Mouse (Mus musculus) neural tube, embryonic 11.5 days (tissue): ENCODE measurements around the gene Slc7a7. TPM values are rescaled to one million over a fixed set of nuclear protein-coding genes. Genes with fewer than 3 reads are reported as not detected.

Source experiments
- ATAC-seq: fragments of 200-750 bp; cut with Nextera tagmentation; 2 replicates; pipeline ENCODE4 v1.8.0; 2017; ENCODE audit warnings: moderate number of reproducible peaks, mild to moderate bottlenecking, moderate TSS enrichment, moderate library complexity; ENCODE audit not compliant: insufficient read depth, low FRiP score, low TSS enrichment
- DNase-seq: peaks from one replicate; pipeline ENCODE4 v3.0.0-alpha.2; 2015; ENCODE audit warnings: low spot score
- H3K27ac ChIP-seq: fragments of 300-500 bp; sonication (generic); 2 replicates; pipeline ENCODE4 v1.5.1; 2014; ENCODE audit warnings: low read depth, mild to moderate bottlenecking, low read length
- H3K27me3 ChIP-seq: fragments of 300-500 bp; sonication (generic); 2 replicates; pipeline ENCODE4 v1.6.1; 2014; ENCODE audit warnings: mild to moderate bottlenecking, low read length, mixed read lengths; ENCODE audit not compliant: control insufficient read depth, insufficient read depth
- H3K36me3 ChIP-seq: fragments of 300-500 bp; sonication (generic); 2 replicates; pipeline ENCODE4 v1.6.1; 2014; ENCODE audit warnings: mild to moderate bottlenecking, low read length, moderate library complexity, mixed read lengths; ENCODE audit not compliant: control insufficient read depth, insufficient read depth
- H3K4me1 ChIP-seq: fragments of 300-500 bp; sonication (generic); 2 replicates; pipeline ENCODE4 v1.6.1; 2014; ENCODE audit warnings: low read length, mixed read lengths; ENCODE audit not compliant: control insufficient read depth, insufficient read depth
- H3K4me2 ChIP-seq: fragments of 300-500 bp; sonication (generic); 2 replicates; pipeline ENCODE4 v1.6.1; 2014; ENCODE audit warnings: low read depth, mild to moderate bottlenecking, moderate library complexity
- H3K4me3 ChIP-seq: fragments of 300-500 bp; sonication (generic); 2 replicates; pipeline ENCODE4 v1.5.1; 2014; ENCODE audit warnings: low read depth, low read length
- H3K9ac ChIP-seq: fragments of 300-500 bp; sonication (generic); 2 replicates; pipeline ENCODE4 v1.6.1; 2014; ENCODE audit warnings: mild to moderate bottlenecking, low read length
- H3K9me3 ChIP-seq: fragments of 300-500 bp; sonication (generic); 2 replicates; pipeline ENCODE4 v1.6.1; 2016; ENCODE audit warnings: low read length; ENCODE audit not compliant: control insufficient read depth
- WGBS: fragments of 180-500 bp; shearing (Covaris S2); extraction: QIAGEN DNeasy Blood & Tissue Kit; methylation state at CpG from one replicate; pipeline ENCODE4 v1.1.7; 2014; 5-methylcytosine and 5-hydroxymethylcytosine counted together
- polyA plus RNA-seq: library from polyadenylated mRNA; unstranded; fragments of >200 nt; fragmentation: Nextera tagmentation; extraction: Ambion mirVana; gene quantifications from 2 replicates; pipeline ENCODE4 v1.2.1, GENCODE M21; 2014

Slc7a7 gene
- polyA plus RNA-seq, 1 experiment from 2014 or later = 4.8 TPM

DNA sequence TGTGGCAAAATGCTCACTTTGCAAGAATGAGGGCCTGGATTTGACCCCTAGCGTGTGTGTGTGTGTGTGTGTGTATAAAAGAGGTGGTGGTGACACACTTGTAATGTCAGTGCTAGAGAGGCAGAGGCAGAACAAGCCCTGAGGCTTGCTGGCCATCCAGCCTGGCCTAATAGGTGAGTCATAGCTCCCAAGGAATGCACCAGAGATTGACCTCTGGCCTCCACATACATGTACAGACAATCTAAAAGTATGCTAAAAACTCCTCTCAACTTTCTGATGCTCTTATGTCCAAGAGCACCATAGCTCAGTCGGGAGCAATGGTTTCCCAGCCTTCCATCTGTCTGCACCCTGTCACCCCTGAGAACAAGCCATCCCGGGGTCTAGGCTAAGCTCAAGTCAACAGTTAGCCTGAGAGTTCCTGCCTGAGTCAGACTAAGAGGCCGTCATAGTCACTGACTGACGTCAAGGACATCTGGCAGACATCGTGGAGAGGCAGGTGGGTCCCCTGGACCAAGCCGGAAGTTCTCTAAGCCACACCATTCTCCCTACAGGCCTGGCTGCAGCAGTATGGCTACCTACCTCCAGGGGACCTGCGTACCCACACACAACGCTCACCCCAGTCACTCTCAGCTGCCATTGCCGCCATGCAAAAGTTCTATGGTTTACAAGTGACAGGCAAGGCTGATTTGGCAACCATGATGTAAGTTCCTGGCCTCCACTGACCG is 17.8 kb upstream of the Slc7a7 start:
- ATAC-seq (no peak), DNase-seq (no peak)
- no peaks in the 10 kb centered on the region for H3K27me3 ChIP-seq
- no peak overlapping the region for H3K4me3 ChIP-seq
- no peak overlapping the region for H3K27ac ChIP-seq
- no peak overlapping the region for H3K9ac ChIP-seq
- no peak overlapping the region for H3K4me2 ChIP-seq
- H3K4me1 ChIP-seq = peaks cover 7% of the 10 kb centered on the region
- no peaks in the 10 kb centered on the region for H3K36me3 ChIP-seq
- WGBS = 89% methylated on average over 11 of the region's 11 CpGs
- no peaks in the 10 kb centered on the region for H3K9me3 ChIP-seq

DNA sequence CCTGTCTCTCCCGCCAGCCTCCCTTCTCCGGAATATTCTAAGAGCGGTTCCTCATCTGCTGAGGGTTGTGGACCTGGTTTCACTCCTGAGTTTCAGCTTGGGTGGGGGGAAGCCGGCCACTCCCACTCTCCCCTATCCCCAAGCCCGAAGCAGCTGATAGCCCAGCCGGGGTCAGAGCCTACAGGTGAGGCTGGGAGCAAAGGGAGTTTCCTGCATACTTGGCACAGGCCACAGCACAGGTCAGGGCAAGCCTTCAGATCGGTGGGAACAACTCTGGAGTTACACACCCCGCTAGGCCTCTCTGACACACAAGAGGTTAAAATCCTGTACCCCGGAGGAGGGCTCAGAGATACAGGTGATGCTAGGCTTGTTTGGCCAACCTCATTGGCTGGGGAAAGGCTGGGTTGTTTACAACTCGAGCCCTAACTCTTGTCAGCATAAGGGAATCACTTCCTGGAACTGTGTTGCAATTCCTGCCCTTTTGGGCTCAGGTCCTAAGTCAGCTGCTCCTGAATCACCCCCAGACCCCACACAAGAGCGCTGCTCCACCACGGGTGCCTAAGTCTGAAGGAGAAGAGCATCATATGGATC is 16.5 kb upstream of the Slc7a7 start:
- WGBS = 73% methylated on average over 12 of the region's 12 CpGs
- no peaks in the 10 kb centered on the region for H3K9me3 ChIP-seq
- H3K4me2 ChIP-seq = peak overlapping the region; percentile 65
- DNase-seq = no peak
- H3K27ac ChIP-seq = no peak overlapping the region
- peaks cover 11% of the 10 kb centered on the region for H3K4me1 ChIP-seq
- no peak for ATAC-seq
- 0 out of 2 replicates have a peak overlapping the region, but pooled peaks have one; percentile 3 for H3K4me3 ChIP-seq
- no peaks in the 10 kb centered on the region for H3K27me3 ChIP-seq
- H3K9ac ChIP-seq = no peak overlapping the region
- no peaks in the 10 kb centered on the region for H3K36me3 ChIP-seq

DNA sequence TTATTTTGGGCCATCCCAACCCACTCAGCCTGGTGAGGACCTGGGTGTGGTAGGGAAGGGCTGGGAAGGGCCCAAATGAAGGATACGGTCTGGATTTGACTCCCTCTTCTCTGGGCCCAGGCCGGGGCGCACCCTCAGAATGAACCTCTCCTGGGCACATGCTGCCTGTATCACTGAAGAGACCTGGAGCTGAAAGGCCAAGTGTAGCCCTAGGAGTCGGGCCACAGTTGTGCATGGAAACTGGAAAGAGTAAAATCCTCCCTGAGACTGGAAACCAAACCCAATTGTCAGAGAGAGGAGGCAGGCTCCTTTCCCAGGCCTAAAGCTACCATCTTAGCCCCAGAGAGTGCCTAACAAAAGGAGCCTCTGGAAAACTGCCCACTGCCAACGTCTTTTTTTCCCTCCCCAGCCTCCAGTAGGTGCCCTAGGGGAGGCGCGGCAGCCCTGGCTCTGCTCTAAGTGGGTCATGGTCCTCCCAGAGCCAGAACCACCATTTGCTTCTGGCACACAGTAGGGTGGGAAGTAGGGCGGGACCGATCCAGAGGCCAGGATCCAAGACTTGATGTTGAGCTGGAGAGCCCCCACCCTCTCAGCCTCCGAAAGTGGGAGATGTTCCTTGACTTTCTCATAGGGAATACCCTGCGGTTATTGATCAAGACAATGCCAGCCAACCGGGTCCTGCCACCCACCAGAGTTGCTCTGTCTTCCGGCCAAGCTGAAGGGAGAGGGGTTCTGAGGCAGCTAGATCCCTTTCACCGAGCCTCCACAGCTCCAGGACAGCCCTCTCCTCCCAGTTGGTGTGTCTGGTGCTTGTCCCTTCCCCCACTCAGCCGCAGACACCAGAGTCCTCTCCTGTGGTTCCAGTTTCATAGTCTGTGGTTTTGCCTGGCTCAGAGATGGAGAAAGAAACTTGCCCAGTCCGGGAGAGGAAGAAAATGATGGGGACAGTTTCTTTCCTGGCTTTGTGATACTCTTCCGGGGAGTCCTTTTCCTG is 15.6 kb upstream of the Slc7a7 start:
- Histone ChIP-seq H3K36me3 (no peaks in the 10 kb centered on the region), H3K4me3 (peak overlapping the region; percentile 60), H3K9me3 (no peaks in the 10 kb centered on the region), H3K9ac (peak overlapping the region; percentile 92), H3K4me2 (peak overlapping the region; percentile 65), H3K4me1 (peaks cover 11% of the 10 kb centered on the region), H3K27me3 (no peaks in the 10 kb centered on the region), H3K27ac (no peak overlapping the region)
- no peak for ATAC-seq
- no peak for DNase-seq
- WGBS = 47% methylated on average over 17 of the region's 17 CpGs

DNA sequence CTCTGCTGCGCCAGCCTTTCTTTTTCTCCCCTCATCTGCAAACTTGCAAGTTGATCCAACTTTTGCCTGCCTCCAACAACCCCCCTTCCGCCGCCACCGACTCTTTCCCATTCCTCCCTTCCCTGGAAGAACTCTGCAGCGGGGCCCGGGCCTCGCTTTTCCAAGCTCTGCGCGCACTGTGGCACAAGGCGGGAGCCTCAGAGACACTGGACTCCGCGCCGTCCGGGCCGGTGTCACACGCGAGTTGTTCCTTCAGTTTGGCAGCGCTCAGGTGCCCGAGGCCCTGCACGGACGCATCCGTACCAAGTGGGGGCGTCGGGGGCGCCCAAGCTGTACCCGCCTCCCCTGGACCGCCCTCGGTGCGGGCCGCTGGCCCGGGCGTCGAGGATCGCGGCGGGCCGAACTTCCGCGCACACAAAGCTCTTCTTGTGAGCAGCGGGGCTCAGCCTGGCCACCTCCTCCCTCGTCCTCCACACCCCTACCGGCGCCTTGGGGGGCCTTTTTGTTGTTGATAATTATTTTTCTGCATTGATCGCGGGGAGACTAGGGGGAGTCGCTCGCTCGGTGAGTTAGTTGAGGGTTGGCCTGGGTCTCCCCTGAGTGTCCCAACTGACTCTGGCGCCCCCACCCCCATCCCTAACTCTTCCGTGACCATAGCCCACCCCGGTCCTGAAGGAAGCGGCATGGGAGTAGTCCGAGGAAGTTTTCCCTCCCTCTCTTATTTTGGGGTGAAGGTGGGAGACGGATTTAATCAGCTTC is 14.7 kb upstream of the Slc7a7 start:
- peak; percentile 32 for ATAC-seq
- H3K36me3 ChIP-seq = no peaks in the 10 kb centered on the region
- H3K4me1 ChIP-seq = peaks cover 18% of the 10 kb centered on the region

DNA sequence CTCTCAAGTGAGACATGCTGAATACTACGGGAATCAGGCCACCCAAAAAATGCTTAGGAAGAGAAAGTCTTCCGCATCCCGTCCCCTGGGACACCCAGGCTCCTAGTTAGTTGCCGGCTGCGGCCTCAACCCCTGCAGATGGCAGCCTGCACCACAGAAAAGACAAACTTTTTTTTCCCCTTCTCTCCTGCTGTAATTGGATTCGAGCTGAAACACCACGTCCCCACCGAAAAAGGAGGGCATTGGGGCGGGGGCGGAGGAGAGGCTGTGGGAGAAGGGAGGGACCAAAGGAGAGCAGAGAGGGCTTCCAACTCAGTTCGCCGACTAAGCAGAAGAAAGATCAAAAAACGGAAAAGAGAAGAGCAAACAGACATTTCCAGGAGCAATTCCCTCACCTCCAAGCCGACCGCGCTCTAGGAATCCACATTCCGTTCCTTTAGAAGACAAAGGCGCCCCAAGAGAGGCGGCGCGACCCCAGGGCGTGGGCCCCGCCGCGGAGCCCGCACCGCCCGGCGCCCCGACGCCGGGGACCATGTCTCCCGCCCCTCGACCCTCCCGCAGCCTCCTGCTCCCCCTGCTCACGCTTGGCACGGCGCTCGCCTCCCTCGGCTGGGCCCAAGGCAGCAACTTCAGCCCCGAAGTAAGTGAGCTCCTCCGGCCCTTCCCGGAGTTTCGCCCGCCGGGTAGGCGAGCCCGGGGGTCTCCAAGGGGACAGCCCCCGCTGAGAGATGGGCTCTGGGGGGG is 13.9 kb upstream of the Slc7a7 start, which contains the start of gene Mmp14:
TSS of gene Mmp14 (plus strand) at position 279 of the 744 bp plus-strand sequence.
- H3K27me3 ChIP-seq = no peaks in the 10 kb centered on the region
- H3K27ac ChIP-seq = peak within 1 kb of the TSS; percentile 74
- H3K9ac ChIP-seq = peak within 1 kb of the TSS; percentile 92
- WGBS = 1% methylated on average over 49 of the region's 49 CpGs
- ATAC-seq (peak; percentile 36), DNase-seq (peak; percentile 76)
- H3K9me3 ChIP-seq = no peaks in the 10 kb centered on the region
- H3K4me2 ChIP-seq = peak within 1 kb of the TSS; percentile 65
- peaks cover 18% of the 10 kb centered on the region for H3K4me1 ChIP-seq
- H3K36me3 ChIP-seq = no peaks in the 10 kb centered on the region
- peak within 1 kb of the TSS; percentile 60 for H3K4me3 ChIP-seq

More for the DNA sequence above, 14.7 kb upstream of the Slc7a7 start:
- DNase-seq = peak; percentile 61
- peak overlapping the region; percentile 74; the same call in 1 of the 2 replicates for H3K27ac ChIP-seq
- H3K9me3 ChIP-seq = no peaks in the 10 kb centered on the region
- H3K9ac ChIP-seq = peak overlapping the region; percentile 92
- WGBS = 4% methylated on average over 54 of the region's 54 CpGs
- peak overlapping the region; percentile 65 for H3K4me2 ChIP-seq
- H3K27me3 ChIP-seq = no peaks in the 10 kb centered on the region
- peak overlapping the region; percentile 60 for H3K4me3 ChIP-seq

DNA sequence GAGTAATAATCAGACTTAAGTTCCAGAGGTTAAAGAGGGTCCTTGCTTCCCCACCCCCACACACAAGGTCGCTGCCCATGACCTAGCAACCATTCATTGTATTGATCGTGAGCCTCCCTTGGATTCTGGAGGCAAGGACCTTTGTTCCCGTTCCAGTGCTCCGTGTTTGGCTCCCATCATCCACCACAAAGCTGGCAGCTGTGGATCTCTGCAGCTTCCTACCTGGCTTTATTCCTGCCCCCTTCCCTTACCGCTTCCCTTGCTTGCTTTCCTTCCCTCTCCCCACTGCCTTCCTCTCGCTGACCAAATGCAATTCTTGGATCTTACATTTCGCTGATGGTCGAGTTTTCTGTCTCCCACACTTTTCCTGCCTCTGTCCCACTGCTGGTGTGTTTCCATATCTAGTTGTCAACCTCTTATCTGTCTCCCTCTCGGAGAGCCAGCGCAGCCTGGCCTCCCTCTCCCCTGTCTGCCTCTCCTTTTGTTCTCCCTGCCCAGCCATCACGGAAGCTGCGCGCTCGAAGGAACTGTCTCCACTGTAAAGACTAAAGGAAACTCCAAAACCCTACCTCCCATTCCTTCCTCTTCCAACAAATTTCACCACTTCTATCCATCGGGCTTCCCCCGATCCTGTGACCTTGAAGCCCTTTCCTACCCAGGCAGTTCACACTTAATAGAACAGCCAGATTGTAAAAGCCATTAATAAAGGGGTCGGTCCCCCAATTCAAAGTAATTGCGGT is 13.0 kb upstream of the Slc7a7 start:
- H3K9ac ChIP-seq = peak overlapping the region; percentile 92
- no peaks in the 10 kb centered on the region for H3K27me3 ChIP-seq
- WGBS = 4% methylated on average over 18 of the region's 18 CpGs
- H3K36me3 ChIP-seq = no peaks in the 10 kb centered on the region
- H3K9me3 ChIP-seq = no peaks in the 10 kb centered on the region
- H3K27ac ChIP-seq = peak overlapping the region; percentile 74
- H3K4me1 ChIP-seq = peaks cover 18% of the 10 kb centered on the region
- peak overlapping the region; percentile 65 for H3K4me2 ChIP-seq
- ATAC-seq (no peak), DNase-seq (no peak)
- peak overlapping the region; percentile 60 for H3K4me3 ChIP-seq

DNA sequence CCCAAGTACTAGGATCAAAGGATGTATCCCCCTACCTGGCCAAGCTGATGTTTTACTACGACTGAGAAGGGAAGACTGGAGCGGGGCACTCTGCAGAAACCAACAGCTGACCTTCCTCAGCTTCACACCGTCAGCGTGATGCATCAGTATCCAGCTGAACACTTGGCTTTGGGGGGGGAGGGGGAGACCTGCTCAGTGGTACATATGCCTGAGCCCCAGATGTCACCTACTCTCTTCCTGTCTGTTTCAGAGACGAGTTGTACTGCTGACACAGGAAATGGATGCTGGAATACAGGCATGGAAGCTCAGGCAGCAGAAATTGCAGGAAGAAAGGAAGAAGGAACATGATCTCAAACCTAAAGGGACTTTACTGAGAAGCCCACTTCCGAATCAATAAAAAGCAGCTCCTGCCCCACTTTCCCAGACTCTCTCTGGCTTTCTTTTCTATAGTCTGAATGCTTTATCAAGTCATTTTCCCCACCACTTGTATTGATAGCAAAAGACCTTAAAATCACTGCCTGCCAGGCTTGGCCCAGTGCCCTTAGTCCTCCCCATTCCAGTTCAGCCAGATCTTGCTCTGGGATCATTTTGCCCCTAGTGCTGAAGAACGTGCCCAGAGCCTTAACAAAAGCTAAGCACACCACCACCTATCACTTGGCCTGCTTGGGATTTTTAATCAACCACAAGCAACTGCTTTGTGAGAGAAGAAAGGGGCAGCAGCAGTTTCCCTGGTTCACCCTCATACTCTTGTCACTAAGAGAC is 11.9 kb upstream of the Slc7a7 start:
- Histone ChIP-seq H3K9me3 (no peaks in the 10 kb centered on the region), H3K9ac (no peak overlapping the region; the same call in 1 of the 2 replicates), H3K27ac (no peak overlapping the region), H3K27me3 (no peaks in the 10 kb centered on the region), H3K4me1 (peaks cover 18% of the 10 kb centered on the region), H3K36me3 (no peaks in the 10 kb centered on the region), H3K4me2 (peak overlapping the region; percentile 65), H3K4me3 (no peak overlapping the region)
- no peak for DNase-seq
- WGBS = 70% methylated on average over 7 of the region's 7 CpGs
- ATAC-seq = no peak
